Mouse (Mus musculus) spleen, adult 2 months (tissue): ENCODE measurements around the gene Psmb9.

Experiments
- CTCF ChIP-seq: fragments of 200-500 bp; IDR thresholded peaks from 2 replicates; pipeline ENCODE4 v1.5.1; 2011; ENCODE audit warnings: mild to moderate bottlenecking, inconsistent platforms; ENCODE audit not compliant: insufficient read depth, insufficient read length, insufficient replicate concordance; ENCODE audit errors: extremely low read depth
- POLR2A ChIP-seq: fragments of 200-500 bp; IDR thresholded peaks from 2 replicates; pipeline ENCODE4 v1.6.1; 2011; ENCODE audit warnings: low read depth, low read length, inconsistent platforms

DNA sequence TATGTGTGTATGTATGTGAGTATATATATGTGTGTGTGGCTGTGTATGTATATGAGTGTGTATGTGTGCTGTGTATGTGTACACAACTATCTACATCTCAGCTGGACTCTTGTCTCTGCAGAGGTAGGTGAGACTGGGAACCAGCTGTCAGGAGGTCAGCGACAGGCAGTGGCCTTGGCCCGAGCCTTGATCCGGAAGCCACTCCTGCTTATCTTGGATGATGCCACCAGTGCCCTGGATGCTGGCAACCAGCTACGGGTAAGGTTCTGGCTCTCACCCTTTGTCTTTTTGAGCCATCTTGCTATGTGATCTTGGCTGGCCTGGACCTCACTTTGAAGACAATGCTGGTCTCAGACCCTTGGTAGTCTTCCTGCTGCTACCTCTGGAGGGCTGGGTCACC lies 7.2 kb upstream of the Psmb9 start:
- TF ChIP-seq CTCF (no peak), POLR2A (no peak)
